Mouse (Mus musculus) CH12F3 (cell line): ENCODE results near the gene Mrrf.

Experiments used
- in situ Hi-C: fragments of 300-500 bp; cut with MboI; formaldehyde crosslinking; loops from 2 replicates; pipeline ENCODE4 v1.14.3; 2020; ENCODE audit warnings: low sequenced_read_pairs

The Mrrf gene

GRCm38 (mm10) chr2:36136300-36136941, at the start of gene Mrrf, which contains the start of gene Rbm18:
TSS of gene Mrrf (plus strand) at chr2:36136389.
TSS of gene Rbm18 (minus strand) at chr2:36136773.
- in situ Hi-C loops: no loop called here

- in situ Hi-C loops: no loop called here
Observed at GRCm38 (mm10) chr2:36089190-36089589, 47.0 kb upstream of the Mrrf start.

GRCm38 (mm10) chr2:36090853-36091741, 45.1 kb upstream of the Mrrf start:
- in situ Hi-C loops: no loop called here

- in situ Hi-C loops: no loop called here
Observed at GRCm38 (mm10) chr2:36092748-36093147, 43.4 kb upstream of the Mrrf start.

GRCm38 (mm10) chr2:36093301-36093700, 42.9 kb upstream of the Mrrf start:
- in situ Hi-C loops: no loop called here

GRCm38 (mm10) chr2:36093914-36094475, 42.2 kb upstream of the Mrrf start:
- in situ Hi-C loops: no loop called here

- in situ Hi-C loops: no loop called here
Observed at GRCm38 (mm10) chr2:36097129-36097815, 38.9 kb upstream of the Mrrf start.

GRCm38 (mm10) chr2:36098021-36098420, 38.2 kb upstream of the Mrrf start:
- in situ Hi-C loops: no loop called here

- in situ Hi-C loops: no loop called here
Observed at GRCm38 (mm10) chr2:36099739-36100138, 36.5 kb upstream of the Mrrf start.

- in situ Hi-C loops: no loop called here
Observed at GRCm38 (mm10) chr2:36101866-36102558, 34.2 kb upstream of the Mrrf start.

- in situ Hi-C loops: no loop called here
Observed at GRCm38 (mm10) chr2:36102559-36102946, 33.6 kb upstream of the Mrrf start.

GRCm38 (mm10) chr2:36103069-36103554, 33.1 kb upstream of the Mrrf start:
- in situ Hi-C loops: no loop called here

- in situ Hi-C loops: no loop called here
Observed at GRCm38 (mm10) chr2:36103555-36104367, 32.4 kb upstream of the Mrrf start.

- in situ Hi-C loops: no loop called here
Observed at GRCm38 (mm10) chr2:36104436-36104955, 31.7 kb upstream of the Mrrf start.

GRCm38 (mm10) chr2:36104956-36105741, 31.0 kb upstream of the Mrrf start, which contains the start of gene Lhx6:
TSS of gene Lhx6 (minus strand) at chr2:36105408.
- in situ Hi-C loops: no loop called here

GRCm38 (mm10) chr2:36108615-36109014, 27.6 kb upstream of the Mrrf start:
- in situ Hi-C loops: no loop called here

- in situ Hi-C loops: no loop called here
Observed at GRCm38 (mm10) chr2:36112632-36113031, 23.6 kb upstream of the Mrrf start.

GRCm38 (mm10) chr2:36126795-36127429, 9.3 kb upstream of the Mrrf start:
- in situ Hi-C loops: no loop called here
